Mouse (Mus musculus) cerebellum, adult 9-10 months (tissue): ENCODE measurements around the gene Olfr332.
A peak's percentile ranks its signal among the peaks of the same experiment; 100 is the strongest.
"Not testable (repeated sequence)": the region's sequence is repeated elsewhere in the genome, so short reads cannot be mapped to it uniquely, and the experiment has no call there.

Experiments
- DNase-seq: peaks from one replicate; pipeline ENCODE4 v3.0.0; 2022

Olfr332 gene

DNA sequence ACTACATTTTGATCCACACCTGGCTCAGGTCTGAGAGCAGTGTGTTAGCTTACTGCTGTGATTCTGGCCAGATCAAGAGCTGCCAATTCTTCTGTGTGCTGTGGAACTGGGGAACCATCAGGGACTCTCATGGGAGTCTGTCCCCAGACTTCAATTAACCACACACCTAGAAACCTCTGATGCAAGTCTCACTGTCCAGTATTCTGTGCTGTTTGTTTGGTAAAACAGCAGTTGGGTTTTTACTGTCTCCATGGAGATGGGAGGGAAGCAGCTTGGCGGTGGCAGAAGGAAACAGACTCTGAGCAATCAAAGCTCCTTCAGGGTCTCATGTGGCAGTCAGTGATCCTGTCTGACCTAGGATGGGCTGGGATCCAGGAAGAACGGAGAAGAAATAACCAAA lies at the start of gene Olfr332:
TSS of gene Olfr332 (minus strand) at position 101 of the 400 bp plus-strand sequence.
- DNase-seq = no peak

DNA sequence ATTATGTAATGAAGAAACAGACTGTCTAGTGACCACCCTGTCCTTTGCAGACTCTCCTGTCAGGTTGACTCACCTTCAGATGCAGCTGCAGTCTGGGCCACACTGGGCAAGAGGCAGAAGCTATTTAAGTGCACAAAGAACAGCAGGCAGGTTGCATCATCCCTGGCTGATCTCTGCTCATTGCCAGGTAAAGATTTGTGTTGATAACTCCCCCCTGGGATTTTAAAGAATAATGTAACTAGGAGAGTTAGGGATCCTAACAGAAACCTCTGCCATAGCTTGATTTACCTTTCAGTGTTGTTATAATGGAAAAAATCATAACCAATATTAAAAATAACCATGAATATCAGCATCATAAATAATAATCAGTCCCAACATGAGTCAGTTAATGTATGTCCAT lies 42.4 kb upstream of the Olfr332 start, which contains the start of gene Olfr330:
TSS of gene Olfr330 (minus strand) at position 101 of the 400 bp plus-strand sequence.
- not testable (repeated sequence) for DNase-seq

GRCm38 (mm10) chr11:58519756-58520155 lies 27.4 kb upstream of the Olfr332 start:
- DNase-seq = peak; percentile 30

- DNase-seq = peak; percentile 51
These were observed 26.6 kb upstream of the Olfr332 start for GRCm38 (mm10) chr11:58518916-58519315.

- DNase-seq = not testable (repeated sequence)
These were observed 16.7 kb upstream of the Olfr332 start for GRCm38 (mm10) chr11:58509058-58509457.

- DNase-seq = not testable (repeated sequence)
These were observed 10.1 kb upstream of the Olfr332 start, which contains the start of gene Olfr331 for GRCm38 (mm10) chr11:58502472-58502871. Gene Olfr331 (minus strand): TSS chr11:58502572.

DNA sequence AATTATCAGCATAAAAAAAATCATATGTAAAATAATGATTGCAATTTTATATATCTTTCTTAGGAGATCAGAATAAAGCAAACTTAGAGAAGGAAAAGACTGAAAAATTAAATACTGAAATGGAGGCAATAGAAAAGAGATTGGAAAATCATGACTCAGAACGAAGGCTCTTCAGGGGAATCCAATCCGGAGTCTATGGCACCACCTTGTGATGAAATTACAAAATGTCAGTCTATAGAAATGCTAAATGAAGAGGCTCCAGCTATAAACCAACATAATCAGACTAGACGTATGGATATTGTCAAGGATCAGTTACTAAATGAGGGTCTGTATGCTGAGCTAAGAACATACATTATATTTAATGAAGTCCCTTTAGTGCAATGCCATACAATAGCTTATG lies 6.9 kb upstream of the Olfr332 start:
- no peak for DNase-seq

GRCm38 (mm10) chr11:58498761-58499160 lies 6.4 kb upstream of the Olfr332 start:
- DNase-seq = no peak

- no peak for DNase-seq
These were observed 30.2 kb downstream of the Olfr332 start, which contains the start of gene Olfr30 for GRCm38 (mm10) chr11:58462170-58462569. Gene Olfr30 (minus strand): TSS chr11:58462270.

- no peak for DNase-seq
These were observed 38.8 kb downstream of the Olfr332 start for GRCm38 (mm10) chr11:58453592-58453991.

- no peak for DNase-seq
These were observed 39.6 kb downstream of the Olfr332 start, which contains the start of gene Lypd9 for GRCm38 (mm10) chr11:58452759-58453158. Gene Lypd9 (minus strand): TSS chr11:58452923.
